Mouse (Mus musculus): Measurements from ENCODE around the gene Cpeb3.

DNA sequence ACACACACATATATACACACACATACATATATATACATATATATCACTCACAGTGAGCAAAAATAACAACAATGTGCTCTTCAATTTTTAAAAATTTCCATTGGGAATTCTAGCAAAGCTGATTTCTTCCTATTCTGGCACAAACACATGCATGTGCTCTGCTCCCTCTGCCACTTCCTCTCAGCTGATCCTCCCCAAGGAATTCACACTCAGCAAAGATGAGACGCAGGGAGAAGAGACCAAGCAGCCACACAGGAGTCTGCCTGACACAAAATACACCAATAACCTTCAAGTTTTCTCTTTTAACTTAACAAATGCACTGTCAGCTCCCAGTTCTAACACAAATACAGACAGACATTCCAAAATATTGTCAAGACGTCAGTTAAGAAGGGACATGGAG, 89.1 kb downstream of the Cpeb3 start:
- TF ChIP-seq CTCF (IDR thresholded peaks at IDR 0.05; ENCODE audit: insufficient read depth, low read depth, low read length) (no peak), POLR2A (IDR thresholded peaks at IDR 0.05; ENCODE audit: insufficient read depth, low read depth, low read length) (no peak)
